Mouse (Mus musculus) inflammation-experienced regulatory T-cells, adult 6 months (primary cell): Measurements from ENCODE around the gene Apc2. TPM values are rescaled to one million over a fixed set of nuclear protein-coding genes. Genes with fewer than 3 reads are reported as not detected.
A peak's percentile ranks its signal among the peaks of the same experiment; 100 is the strongest.

ENCODE experiments used
- ATAC-seq: one replicate; pipeline ENCODE4 v1.8.0; 2017
- polyA plus RNA-seq, 3 experiments: library from polyadenylated mRNA; unstranded; fragments of 100-300 nt; shearing (Covaris generic); gene quantifications; one replicate each; pipeline ENCODE4 v1.2.1; 2017

Apc2 gene
- polyA plus RNA-seq, 3 experiments from 2014 or later: 0.04 to 0.35 (median 0.05) TPM

DNA sequence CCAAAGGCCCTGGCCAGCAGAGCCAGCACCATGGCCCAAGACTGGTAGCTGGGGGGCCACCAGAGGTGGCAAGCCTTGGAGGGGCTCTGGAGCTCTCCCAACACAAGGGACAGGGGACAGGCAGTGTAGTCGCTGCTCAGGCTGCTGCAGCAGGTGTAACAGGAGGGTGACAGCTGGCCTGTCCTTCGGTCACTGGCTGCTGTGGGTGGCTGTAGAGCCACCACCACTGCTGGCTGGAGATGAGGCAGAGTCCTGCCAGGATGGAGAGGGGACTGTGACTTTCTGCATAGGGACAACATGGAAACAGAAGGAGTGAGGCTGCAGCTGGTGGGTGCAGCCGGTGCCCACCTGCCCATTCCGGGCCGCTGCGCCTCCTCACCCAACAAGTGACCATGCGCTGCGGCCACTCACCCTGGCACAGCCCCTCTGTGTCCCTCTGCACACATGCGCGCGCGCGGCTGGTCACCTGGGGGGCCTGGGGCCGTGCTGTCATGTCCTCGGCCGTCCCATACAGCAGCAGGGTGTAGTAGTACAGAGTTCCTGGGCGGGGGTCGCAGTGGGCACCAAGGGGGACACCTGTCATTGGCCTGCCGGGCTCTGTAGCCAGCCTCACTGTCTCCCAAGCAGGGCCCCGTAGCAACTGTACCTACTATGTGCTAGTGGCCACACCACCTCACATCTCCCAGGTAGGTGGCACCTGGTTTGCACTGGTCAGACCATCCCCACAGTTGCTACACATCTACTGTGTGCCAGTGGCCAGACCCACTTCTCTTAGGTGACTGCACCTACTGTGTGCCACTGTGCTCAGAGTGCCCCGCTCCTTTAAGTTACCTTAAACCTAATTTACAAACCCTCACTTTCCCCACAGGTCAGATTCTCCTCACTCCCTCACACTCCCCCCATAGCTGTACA, 26.1 kb downstream of the Apc2 start:
- no peak for ATAC-seq

DNA sequence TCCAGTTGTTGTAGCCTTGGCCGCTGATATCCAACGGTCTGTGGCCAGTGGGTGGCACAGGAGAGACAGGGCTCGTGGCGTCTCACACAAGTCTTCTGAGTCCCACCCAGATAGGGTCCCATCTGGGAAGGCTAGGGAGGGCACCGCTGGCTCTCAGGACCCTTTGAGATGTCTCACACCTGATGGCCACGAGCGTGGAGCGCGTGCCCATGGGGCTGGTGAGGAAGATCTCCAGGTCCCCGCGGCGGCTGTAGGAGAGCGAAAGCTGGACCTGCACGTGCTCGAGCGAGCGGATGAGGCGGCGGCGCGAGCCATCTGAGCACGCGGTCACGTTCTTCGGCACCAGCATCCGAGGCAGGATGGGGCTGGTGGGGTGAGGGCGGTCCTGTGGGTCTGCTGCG, 27.0 kb downstream of the Apc2 start:
- peak; percentile 20 for ATAC-seq

DNA sequence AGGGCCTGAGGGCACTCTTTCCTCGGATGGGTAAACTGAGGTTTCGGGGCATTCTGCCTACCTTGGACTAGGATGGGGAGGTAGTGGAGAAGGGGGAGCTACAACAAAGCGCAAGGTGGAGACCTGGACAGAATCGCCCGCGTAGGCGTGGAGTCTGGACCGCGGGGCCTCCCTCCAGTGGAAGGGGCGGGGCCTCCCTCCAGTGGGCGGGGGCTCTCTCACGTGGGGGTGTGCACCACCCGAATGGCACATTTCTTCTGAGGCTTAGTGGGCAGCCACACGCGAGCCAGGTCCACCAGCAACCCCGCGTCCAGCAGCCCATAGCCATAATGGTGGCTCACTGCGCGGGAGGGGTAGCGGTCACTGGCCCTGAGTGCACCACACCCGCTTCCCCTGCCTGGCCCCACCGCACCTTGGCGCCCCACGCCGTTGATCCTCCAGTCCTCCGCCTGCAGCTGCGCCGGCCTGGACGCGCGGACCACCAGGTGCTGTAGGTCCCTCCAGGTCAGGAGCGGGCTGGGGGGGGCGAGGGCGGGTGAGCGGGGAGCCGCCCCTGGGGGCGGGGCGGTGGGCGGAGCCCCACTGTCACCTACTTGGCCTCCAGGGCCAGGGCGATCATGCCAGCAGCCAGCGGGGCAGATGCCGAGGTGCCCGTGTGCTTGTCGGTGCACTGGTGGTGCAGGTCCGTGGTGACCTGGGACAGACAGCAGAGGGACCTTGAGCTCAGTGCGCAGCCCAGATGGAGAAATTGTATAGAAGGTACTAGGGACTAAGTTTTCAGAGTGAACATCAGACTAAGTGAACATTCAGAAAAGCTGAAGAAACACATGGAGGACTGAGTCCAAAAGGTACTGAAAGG, 27.7 kb downstream of the Apc2 start:
- peak; percentile 13 for ATAC-seq

DNA sequence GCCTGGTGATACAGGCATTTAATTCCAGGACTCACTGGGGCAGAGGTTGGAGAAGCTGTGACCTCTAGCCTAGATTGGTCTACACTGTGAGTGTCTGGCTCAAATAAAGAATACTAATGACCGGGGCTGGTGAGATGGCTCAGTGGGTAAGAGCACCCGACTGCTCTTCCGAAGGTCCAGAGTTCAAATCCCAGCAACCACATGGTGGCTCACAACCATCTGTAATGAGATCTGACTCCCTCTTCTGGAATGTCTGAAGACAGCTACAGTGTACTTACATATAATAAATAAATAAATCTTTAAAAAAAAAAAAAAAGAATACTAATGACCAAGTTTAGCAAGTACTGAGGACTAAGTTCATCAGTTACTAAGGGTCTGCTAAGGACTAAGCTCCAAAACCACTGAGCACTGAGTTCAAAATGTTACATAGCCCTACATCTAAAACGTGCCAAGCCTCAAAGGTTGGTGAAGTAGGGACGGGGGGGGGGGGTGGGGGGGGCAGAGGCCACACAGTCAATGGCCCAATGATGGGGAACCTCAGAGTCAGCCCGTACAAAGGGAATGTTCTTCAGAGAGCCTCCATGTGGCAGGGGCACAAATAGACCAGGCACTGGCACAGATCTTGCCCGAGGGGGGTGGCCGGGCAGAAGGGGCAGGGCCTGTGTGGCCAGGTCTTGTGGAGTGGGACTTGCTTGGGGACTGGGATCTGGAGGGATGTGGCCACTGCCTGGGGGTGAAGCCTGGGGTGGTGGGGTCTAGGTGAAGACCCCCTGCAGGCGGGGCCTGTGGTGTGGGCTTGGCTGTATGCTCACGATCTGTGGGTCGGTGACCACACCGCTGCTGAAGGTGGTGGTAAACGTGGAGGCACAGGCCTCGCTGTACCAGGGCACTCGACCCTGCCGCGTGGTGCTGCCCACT, 28.6 kb downstream of the Apc2 start:
- no peak for ATAC-seq

DNA sequence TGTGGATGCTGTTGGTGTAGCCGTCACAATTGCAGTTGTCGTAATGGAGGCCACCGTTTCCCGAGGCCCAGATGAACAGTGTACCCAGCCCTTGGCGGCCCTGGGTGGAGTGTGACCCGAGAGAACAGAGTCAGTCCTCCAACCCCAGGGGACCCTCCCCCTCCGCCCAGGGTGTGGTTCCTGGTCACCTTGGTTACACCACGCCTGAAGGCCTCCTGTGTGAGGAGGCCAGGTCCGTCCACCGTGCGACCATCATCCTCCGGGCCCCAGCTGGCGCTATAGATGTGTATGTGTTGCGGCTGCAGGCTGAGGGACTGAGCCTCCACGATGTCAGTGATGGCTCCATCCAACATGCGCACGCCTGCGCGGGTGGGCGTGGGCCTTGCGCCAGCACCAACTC, 29.3 kb downstream of the Apc2 start:
- no peak for ATAC-seq

DNA sequence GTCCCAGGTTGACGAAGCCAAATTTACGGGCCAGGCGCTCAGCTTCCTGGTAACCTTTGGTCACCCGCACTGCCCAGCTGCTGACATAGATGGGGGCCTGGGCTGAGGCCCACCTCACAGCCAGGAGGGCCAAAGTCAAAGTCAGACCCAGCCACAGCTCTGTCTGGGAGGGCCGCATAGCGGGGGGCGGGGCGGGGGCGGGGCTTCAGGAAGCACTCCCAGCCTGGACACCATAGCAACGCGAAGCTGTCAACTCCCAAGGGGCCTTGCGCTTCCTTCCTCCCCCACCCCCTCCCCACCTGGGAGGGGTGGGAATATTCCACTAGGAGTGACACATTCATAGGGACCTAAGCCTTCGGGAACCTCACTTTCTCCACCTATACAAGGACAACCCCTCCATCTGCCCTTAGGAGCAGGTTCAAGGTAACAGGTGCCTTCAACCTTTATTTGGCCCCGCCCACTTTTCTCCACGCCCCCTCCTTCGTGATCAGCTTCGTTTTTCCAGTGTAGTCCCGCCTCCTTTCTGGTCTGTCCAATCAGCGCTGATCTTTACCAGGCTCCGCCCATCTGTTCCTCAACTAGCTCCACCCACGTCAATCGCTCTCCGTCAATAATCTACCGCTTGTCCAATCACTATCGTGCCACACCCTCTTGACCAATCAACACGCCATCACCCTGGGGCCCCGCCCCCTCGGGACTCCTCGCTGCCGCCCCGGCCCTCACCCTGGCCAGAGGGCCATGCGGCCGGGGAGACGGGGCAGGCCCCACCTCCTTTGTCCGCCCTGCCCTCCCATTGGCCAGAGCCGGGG, 33.7 kb downstream of the Apc2 start, which contains the start of the genes Pcsk4 and Reep6:
Pcsk4 (minus strand) TSS at position 226 of the 809 bp plus-strand sequence.
Reep6 (plus strand) TSS at position 681 of the 809 bp plus-strand sequence.
- ATAC-seq: peak; percentile 82

DNA sequence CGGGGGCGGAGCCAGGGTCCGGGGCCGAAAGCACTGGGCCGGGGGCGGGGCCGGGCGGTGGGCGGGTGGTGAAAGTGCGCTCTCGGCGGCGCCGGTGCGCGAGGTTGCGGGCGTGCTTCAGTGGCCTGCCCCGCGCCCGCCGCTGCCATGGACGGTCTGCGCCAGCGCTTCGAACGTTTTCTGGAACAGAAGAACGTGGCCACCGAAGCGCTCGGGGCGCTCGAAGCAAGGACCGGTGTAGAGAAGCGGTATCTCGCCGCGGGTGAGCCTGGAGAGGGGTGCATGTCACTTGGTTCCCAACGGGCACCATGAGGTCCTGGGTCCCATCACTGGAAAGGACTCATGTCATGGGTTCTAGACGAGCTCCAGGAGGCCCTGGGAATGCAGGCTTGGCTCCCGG, 34.3 kb downstream of the Apc2 start:
- ATAC-seq: no peak

DNA sequence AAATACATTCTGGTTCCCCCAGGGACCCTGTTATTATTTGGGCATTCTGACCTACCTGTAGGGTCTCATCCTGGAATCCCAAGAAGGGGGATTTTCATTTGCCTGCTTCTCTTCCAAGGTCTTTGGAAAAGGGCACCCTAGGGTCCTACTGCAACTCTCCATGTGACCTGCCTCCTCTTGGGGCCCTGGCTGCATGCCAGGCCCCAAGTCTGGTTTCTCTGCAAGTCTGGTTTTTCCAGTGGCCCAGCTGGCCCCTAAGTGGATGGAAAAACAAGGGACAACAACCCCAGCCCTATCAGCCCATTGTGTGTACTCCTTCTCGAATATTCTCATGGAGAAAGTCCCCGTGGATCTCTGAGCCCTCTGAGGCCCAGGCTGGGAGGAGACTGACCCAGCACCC, 35.1 kb downstream of the Apc2 start:
- ATAC-seq: no peak

DNA sequence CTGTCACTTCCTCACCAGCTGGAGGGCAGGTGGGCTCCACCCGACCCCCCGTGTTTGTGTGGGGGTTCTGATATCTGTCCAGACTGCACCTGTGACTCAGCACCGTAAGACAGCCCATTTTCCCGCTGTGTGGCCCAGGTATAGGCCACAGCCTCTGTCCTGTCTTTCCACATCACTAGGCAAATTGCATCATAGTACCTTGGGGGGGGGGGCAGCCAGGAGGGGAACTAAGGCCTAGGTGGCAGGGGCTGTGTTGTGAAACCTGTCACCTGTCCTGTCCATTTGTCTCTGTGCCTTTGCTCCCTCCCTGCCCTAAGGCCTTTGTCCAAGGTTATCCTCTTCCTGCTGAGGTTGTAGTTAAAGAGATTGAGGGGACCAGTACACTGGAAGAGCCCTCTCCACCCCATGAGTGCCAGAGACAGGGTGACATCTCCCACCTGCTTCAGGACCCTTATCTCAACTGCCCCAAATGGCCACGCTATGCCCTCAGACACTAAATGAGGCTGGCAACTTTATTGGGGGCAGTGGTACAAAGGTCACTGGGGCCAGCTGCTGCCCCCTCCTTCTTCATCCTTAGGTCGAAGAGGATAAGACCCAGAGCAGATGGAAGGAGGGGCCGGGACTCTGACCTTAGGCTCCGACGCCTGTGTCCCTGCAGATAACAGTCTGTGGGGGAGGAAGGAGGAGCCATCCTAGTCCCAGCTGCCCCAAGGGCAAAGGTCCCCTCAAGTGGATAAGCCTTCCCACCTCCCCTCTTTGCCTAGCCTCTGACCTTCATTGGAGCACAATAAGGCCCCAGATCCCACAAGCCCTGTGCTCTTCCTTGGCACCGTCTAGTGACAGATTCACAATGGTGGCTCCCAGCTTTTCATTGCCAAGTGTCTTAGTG, 36.1 kb downstream of the Apc2 start:
- ATAC-seq: no peak

DNA sequence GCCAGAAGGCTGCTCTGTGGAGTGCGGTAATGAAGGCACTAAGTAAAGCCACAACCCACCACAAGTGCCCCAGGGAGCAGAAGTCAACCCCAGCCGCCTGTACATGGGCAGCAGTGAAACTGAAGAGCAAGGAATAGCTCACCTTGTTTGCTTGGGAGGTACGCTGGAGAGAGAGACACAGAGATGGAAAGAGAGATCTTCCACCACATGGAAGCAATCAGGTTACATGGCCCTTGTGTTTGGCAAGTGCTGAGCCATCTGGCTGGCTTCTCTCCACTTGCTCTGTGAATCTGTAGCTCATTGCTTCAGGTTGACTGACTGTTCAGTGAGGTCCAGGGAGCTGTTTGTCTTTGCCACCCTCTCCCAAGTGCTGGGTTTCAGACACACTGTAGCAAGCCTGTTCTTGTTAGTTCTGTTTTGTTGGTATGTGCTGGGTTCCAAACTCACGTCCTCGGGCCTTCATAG, 36.8 kb downstream of the Apc2 start:
- ATAC-seq: no peak

DNA sequence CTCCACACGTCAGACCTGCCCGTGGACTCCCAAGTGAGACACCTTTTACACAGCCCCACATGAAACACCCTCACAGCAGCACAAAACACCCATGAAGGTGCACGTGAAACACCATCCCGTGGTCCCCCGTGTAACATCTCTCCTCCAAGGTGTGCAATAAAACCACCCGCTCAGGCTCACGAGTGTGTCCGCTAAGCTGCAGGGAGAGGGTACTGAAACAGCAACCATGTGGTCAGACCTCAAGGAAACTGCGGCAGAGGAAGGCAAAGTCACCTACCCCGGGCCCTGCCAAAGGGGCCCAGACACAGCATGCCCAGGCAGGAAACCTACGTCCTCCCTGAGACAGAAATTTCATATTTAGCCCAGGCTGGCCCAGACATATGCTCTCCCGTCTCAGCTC, 40.5 kb downstream of the Apc2 start:
- ATAC-seq: no peak

DNA sequence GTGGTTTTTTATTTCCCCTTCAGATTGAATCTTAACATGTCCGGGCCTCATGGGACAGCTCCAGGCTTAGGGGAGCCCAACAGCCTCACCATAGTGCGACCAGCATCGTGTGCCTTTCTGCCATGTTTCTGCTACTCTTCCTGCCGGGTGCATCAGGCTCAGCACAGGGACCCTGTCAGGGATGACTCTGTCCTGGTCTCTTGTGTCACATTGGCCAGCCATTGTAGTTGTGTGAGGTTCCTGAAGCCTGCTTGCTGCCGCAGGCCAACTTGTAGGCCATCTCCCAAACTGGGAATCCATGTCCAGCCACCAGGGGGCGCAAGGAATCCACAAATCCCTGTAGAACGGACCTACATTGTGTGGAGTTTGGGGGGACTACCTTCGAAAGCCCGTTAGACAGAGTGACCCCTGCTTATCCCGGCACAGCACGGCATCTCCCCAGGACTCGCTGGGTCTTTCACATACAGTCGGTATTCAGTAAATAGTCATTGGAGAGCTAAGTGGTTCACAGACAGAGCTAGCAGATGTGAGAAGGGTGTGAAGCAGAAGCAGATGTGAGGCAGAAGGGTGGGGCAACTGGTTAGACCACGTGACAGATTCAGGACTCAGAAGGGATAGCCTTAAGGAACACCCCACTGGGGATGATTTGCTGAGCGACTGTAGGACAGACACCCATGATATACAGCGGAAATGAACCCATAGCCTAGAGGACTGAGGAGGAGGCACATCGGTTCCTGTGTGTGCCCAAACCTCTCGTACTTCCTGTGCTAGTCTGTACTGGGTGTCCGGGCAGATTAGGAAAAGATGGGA, 44.4 kb downstream of the Apc2 start:
- peak; percentile 45 for ATAC-seq

DNA sequence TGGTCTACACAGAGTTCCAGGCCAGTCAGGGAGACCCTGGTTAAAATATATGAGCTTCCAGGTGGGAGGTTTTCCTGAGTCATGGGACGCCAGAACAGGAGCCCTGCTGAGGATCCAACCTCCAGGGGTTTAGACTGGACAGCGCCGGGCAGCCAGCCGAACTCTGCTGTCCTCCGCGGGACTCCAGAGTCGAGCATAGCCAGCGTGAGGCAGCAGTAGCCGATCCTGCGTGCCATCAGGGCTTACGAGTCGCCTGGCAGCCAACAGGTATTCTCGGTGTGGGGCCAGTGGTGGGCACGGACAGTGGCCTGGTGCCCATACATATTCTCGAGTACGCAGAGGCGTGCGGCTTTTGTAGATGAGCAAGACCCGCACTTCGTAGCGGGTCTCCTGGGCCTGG, 45.2 kb downstream of the Apc2 start:
- ATAC-seq: no peak

DNA sequence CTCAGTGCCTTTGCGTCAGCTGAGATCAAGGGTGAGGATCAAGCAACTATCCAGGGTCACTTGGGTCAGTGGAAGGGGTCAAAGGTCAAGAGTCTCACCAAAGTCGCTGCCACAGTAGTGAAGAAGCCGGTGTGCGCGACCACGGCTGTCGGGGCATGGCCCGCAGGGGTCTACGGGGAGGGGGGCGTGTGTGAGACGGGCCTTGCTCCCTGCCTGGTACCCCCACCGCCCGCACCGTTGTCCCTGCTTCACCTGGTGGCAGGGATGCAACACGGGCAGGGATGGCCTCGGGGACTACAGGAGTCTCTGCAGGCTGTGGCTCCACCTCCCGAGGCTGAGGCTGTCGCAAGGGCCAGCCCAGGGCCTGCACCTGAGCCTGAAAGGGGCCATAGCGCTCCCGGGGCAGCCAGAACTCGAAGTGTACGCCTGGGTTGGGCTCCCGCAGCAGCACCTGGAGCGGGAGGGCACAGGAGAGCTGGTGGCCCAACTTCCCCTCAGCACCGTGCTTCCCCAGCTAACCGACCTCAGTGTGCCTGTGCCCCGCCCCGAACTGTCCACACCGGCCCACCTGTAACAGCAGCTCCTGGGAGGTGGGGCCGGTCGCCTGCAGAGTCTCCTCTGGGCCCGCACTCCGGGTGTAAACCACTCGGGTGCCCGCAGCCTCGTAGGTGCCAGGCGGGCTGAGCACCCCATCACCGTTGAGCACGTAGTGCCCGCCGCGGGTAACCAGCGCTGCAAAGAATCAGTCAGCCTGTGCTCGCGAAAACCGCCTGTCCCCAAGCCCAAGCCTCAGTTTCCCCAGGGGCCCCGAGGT, 45.9 kb downstream of the Apc2 start:
- ATAC-seq: no peak

DNA sequence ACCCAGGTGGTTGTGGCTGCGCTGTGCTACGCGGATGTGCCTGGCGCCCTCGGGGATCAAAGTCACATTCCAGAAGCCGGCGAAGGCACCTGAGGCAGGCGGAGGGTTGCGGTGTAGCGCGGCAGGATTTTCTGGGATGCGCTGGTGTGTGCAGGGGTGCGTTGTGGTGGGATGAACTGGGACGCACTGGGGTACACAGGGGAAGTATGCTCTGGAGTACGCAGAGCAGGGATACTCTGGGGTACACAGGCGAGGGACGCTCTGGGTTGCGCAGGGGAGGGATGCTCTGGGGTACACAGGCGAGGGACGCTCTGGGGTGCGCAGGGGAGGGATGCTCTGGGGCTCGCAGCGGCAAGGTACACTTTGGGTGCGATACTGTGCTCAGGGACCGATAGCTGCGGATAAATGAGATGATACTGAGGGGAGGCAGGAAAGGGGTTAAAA, 46.5 kb downstream of the Apc2 start:
- ATAC-seq: no peak

DNA sequence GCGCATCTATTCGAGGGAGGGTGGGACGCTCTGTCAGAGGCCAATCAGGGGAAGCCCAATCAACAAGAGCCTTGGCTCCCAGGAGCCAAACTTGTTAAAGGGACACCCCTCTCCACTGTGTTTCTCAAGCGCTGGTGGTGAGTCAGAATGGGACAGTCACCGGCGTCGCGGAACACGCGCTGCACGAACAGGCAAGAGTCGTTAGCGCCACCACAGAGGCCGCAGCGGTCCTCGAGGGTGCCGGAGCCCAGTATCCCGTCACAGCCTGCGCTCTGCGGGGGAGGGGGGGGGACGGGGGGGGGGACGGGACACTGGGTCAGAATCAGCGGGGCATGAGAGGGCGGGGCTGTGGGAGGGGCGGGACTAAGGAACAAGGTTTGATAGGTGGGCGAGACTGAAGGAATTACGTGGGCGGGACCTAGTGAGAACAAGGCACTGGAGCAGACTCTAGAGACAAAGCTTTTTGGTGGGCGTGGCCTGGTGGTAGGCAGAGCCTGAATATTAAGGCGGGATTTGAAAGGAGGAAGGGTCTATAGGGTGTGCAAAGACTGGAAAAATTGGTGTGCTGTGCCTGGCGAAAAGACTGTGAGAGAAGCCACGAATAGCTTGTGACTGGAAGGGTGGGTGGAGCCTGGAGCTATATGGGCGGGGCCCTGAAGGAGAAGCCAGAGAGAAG, 47.1 kb downstream of the Apc2 start:
- ATAC-seq: peak; percentile 75

DNA sequence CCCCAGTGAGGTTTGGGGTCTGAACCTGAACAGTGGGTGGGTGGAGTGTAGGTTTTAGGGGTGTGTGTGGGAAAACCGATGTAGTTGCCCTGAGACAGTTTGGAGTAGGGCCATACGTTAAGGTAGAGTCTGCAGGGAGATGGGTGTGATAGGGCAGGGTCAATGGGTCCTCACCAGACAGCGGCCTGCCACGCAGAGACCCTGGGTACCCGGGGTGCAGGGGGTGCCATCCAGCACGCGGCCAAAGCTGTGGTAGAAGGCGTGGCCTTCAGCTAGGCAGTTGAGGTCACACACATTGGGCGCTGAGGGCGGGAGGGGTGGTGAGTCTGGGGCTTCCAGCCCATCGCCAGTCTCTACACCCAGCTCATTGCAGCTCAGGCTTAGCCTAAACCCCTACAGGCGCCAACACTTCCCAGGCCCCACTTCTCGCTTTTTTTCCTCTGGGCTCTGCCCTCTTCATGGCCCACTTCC, 47.7 kb downstream of the Apc2 start:
- no peak for ATAC-seq
